Mouse (Mus musculus) kidney, adult 9 months (tissue): ENCODE measurements around the gene Ndrg3.
A peak's percentile ranks its signal among the peaks of the same experiment; 100 is the strongest.

Experiments used
- DNase-seq: peaks from one replicate; pipeline ENCODE4 v3.0.0; 2022

Gene Ndrg3

GRCm38 (mm10) chr2:156991470-156992319, at the start of gene Ndrg3:
Ndrg3 (minus strand) TSS chr2:156992056.
- peak; percentile 98 for DNase-seq

- DNase-seq, result no peak
Measured at GRCm38 (mm10) chr2:157041421-157041820, 49.6 kb upstream of the Ndrg3 start.

- DNase-seq, result no peak
Measured at GRCm38 (mm10) chr2:157040649-157041046, 48.8 kb upstream of the Ndrg3 start.

- DNase-seq, result no peak
Measured at GRCm38 (mm10) chr2:157039900-157040648, 48.2 kb upstream of the Ndrg3 start.

GRCm38 (mm10) chr2:157037303-157037702, 45.4 kb upstream of the Ndrg3 start:
- no peak for DNase-seq

- peak; percentile 23 for DNase-seq
Measured at GRCm38 (mm10) chr2:157036400-157036799, 44.5 kb upstream of the Ndrg3 start.

- DNase-seq, result no peak
Measured at GRCm38 (mm10) chr2:157035371-157035770, 43.5 kb upstream of the Ndrg3 start.

GRCm38 (mm10) chr2:157030804-157031203, 38.9 kb upstream of the Ndrg3 start:
- peak; percentile 80 for DNase-seq

- DNase-seq, result no peak
Measured at GRCm38 (mm10) chr2:157028261-157028660, 36.4 kb upstream of the Ndrg3 start.

GRCm38 (mm10) chr2:157027106-157028008, 35.5 kb upstream of the Ndrg3 start:
- DNase-seq, result no peak

- no peak for DNase-seq
Measured at GRCm38 (mm10) chr2:157021156-157021555, 29.3 kb upstream of the Ndrg3 start.

- no peak for DNase-seq
Measured at GRCm38 (mm10) chr2:157019228-157019627, 27.4 kb upstream of the Ndrg3 start.

GRCm38 (mm10) chr2:157016529-157017270, 24.8 kb upstream of the Ndrg3 start:
- no peak for DNase-seq

- no peak for DNase-seq
Measured at GRCm38 (mm10) chr2:157012341-157012740, 20.5 kb upstream of the Ndrg3 start.

GRCm38 (mm10) chr2:157010634-157011310, 18.9 kb upstream of the Ndrg3 start:
- DNase-seq, result no peak

GRCm38 (mm10) chr2:157010121-157010520, 18.3 kb upstream of the Ndrg3 start:
- DNase-seq, result no peak

- DNase-seq, result no peak
Measured at GRCm38 (mm10) chr2:157008509-157008908, 16.7 kb upstream of the Ndrg3 start.

- DNase-seq, result no peak
Measured at GRCm38 (mm10) chr2:157007234-157007596, 15.4 kb upstream of the Ndrg3 start.

- peak; percentile 90 for DNase-seq
Measured at GRCm38 (mm10) chr2:157006511-157007233, 14.8 kb upstream of the Ndrg3 start, which contains the start of gene Dsn1. Dsn1 (minus strand) TSS chr2:157007154.

GRCm38 (mm10) chr2:157002321-157002720, 10.5 kb upstream of the Ndrg3 start:
- DNase-seq, result no peak

- DNase-seq, result no peak
Measured at GRCm38 (mm10) chr2:156998263-156998662, 6.4 kb upstream of the Ndrg3 start.
